Mouse (Mus musculus): ENCODE measurements around the gene Cntln. TPM values are rescaled to one million over a fixed set of nuclear protein-coding genes. Genes with fewer than 3 reads are reported as not detected.

Cntln gene
- total RNA-seq, 2 experiments from 2014 or later: 23.6 to 24.4 TPM

Other genes with a start within 250 kb of the Cntln start
- 10 to 100 TPM; 14.6 to 17.3 TPM for gene Bnc2, start 209.0 kb upstream of the Cntln start, total RNA-seq (2021)